Mouse (Mus musculus) forebrain, embryonic 16.5 days (tissue): ENCODE results near the gene Gys1. TPM values are rescaled to one million over a fixed set of nuclear protein-coding genes. Genes with fewer than 3 reads are reported as not detected.

ENCODE experiments used
- ATAC-seq: fragments of 200-750 bp; cut with Nextera tagmentation; 2 replicates; pipeline ENCODE4 v1.8.0; 2017; ENCODE audit warnings: mild to moderate bottlenecking, moderate library complexity
- H3K27ac ChIP-seq: fragments of 300-500 bp; sonication (generic); 2 replicates; pipeline ENCODE4 v1.5.1; 2014; ENCODE audit warnings: low read length, control low read depth
- H3K27me3 ChIP-seq: fragments of 300-500 bp; sonication (generic); replicated peaks from 2 replicates; pipeline ENCODE4 v1.6.1; 2014; ENCODE audit warnings: low read length; ENCODE audit not compliant: control insufficient read depth, insufficient read depth
- H3K36me3 ChIP-seq: fragments of 300-500 bp; sonication (generic); 2 replicates; pipeline ENCODE4 v1.6.1; 2014; ENCODE audit not compliant: control insufficient read depth, insufficient read depth
- H3K4me1 ChIP-seq: fragments of 300-500 bp; sonication (generic); replicated peaks from 2 replicates; pipeline ENCODE4 v1.6.1; 2014; ENCODE audit warnings: low read length; ENCODE audit not compliant: control insufficient read depth, insufficient read depth
- H3K4me2 ChIP-seq: fragments of 300-500 bp; sonication (generic); 2 replicates; pipeline ENCODE4 v1.6.1; 2014; ENCODE audit warnings: mild to moderate bottlenecking, low read length, control low read depth
- H3K4me3 ChIP-seq: fragments of 300-500 bp; sonication (generic); replicated peaks from 2 replicates; pipeline ENCODE4 v1.5.1; 2014; ENCODE audit warnings: mild to moderate bottlenecking, low read length, control low read depth
- H3K9ac ChIP-seq: fragments of 300-500 bp; sonication (generic); replicated peaks from 2 replicates; pipeline ENCODE4 v1.6.1; 2014; ENCODE audit warnings: low read depth, low read length, control low read depth
- H3K9me3 ChIP-seq: fragments of 300-500 bp; sonication (generic); 2 replicates; pipeline ENCODE4 v1.6.1; 2016; ENCODE audit warnings: low read length; ENCODE audit not compliant: control insufficient read depth
- WGBS: fragments of 180-500 bp; shearing (Covaris S2); extraction: QIAGEN DNeasy Blood & Tissue Kit; methylation state at CpG from one replicate; pipeline ENCODE4 v1.1.7; 2014; 5-methylcytosine and 5-hydroxymethylcytosine counted together
- microRNA-seq: library from miRNA; unstranded; fragments of <30 nt; microRNA quantifications from one replicate; pipeline ENCODE4, GENCODE M21; 2017
- polyA plus RNA-seq: library from polyadenylated mRNA; unstranded; fragments of >200 nt; fragmentation: Nextera tagmentation; extraction: Ambion mirVana; gene quantifications from 2 replicates; pipeline ENCODE4 v1.2.1, GENCODE M21; 2015

Gys1 gene
- polyA plus RNA-seq, 1 experiment from 2014 or later = 19.9 TPM

- H3K9ac ChIP-seq = no peak overlapping the region
- no peak overlapping the region for H3K4me3 ChIP-seq
- H3K36me3 ChIP-seq = peaks cover 13% of the 10 kb centered on the region
- no peaks in the 10 kb centered on the region for H3K9me3 ChIP-seq
- no peaks in the 10 kb centered on the region for H3K27me3 ChIP-seq
- WGBS = 91% methylated on average over 5 of the region's 5 CpGs
- no peak overlapping the region for H3K27ac ChIP-seq
- peaks cover 11% of the 10 kb centered on the region for H3K4me1 ChIP-seq
- no peak for ATAC-seq
- no peak overlapping the region for H3K4me2 ChIP-seq
These were observed 58.3 kb downstream of the Gys1 start for GRCm38 (mm10) chr7:45492951-45493350.

DNA sequence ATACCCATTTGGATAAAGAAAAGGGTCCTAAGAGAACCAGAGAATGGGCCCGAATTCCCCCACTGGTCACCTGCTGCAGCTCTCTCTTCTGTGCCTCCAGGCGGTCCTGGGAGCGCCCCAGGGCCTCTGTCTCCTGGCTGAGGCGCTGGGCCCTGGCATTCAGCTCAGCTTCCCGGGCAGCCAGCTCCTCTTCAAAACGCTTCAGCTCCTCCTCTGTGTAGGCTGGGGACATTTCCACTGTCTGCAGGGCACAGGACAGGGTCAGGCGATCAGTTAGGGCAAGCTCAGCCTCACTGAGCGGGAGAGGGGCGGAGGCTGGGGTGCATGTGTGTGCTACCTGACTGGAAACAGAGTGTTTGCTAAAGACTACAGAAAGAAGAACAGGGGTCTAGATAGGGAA lies 59.9 kb downstream of the Gys1 start:
- H3K4me2 ChIP-seq = no peak overlapping the region
- 82% methylated on average over 9 of the region's 9 CpGs for WGBS
- H3K9me3 ChIP-seq = no peaks in the 10 kb centered on the region
- no peak for ATAC-seq
- peaks cover 18% of the 10 kb centered on the region for H3K36me3 ChIP-seq
- no peak overlapping the region for H3K9ac ChIP-seq
- H3K4me3 ChIP-seq = no peak overlapping the region
- H3K27me3 ChIP-seq = no peaks in the 10 kb centered on the region
- no peaks in the 10 kb centered on the region for H3K4me1 ChIP-seq
- no peak overlapping the region for H3K27ac ChIP-seq

- Histone ChIP-seq H3K9me3 (no peaks in the 10 kb centered on the region), H3K27ac (no peak overlapping the region), H3K4me2 (no peak overlapping the region), H3K4me3 (no peak overlapping the region), H3K9ac (no peak overlapping the region), H3K27me3 (no peaks in the 10 kb centered on the region), H3K4me1 (no peaks in the 10 kb centered on the region), H3K36me3 (peaks cover 17% of the 10 kb centered on the region)
- WGBS = 95% methylated on average over 6 of the region's 6 CpGs
- ATAC-seq = no peak
These were observed 63.8 kb downstream of the Gys1 start for GRCm38 (mm10) chr7:45498427-45498826.

Small RNA genes lying within 50 kb of the gene (microRNA-seq; reads per million reads assigned to microRNA genes)
- gene Gm22133 = 0.62 reads per million

Other genes with a start within 250 kb of the Gys1 start
- gene Ccdc155, start 230.0 kb upstream of the Gys1 start, polyA plus RNA-seq = 0.58 and 0.95 TPM in 2 replicates
- 1.1 and 2.2 TPM in 2 replicates for gene Dkkl1, start 222.7 kb upstream of the Gys1 start, polyA plus RNA-seq
- 73.1 and 79.5 TPM in 2 replicates for gene Tead2, start 219.1 kb upstream of the Gys1 start, polyA plus RNA-seq
- gene Cd37, start 195.7 kb upstream of the Gys1 start, polyA plus RNA-seq = 1.5 and 1.6 TPM in 2 replicates
- gene Slc6a16, start 193.8 kb upstream of the Gys1 start, polyA plus RNA-seq = 0.30 and 0.47 TPM in 2 replicates
- not detected in 2 replicates for gene Slc6a21, start 157.3 kb upstream of the Gys1 start, polyA plus RNA-seq
- gene Trpm4, start 101.1 kb upstream of the Gys1 start, polyA plus RNA-seq = 8.2 and 10.1 TPM in 2 replicates
- gene Hrc, start 99.6 kb upstream of the Gys1 start, polyA plus RNA-seq = 0.60 TPM in 1 of 2 replicates, not detected in the other
- gene Ppfia3, start 67.8 kb upstream of the Gys1 start, polyA plus RNA-seq = 16.1 and 19.7 TPM in 2 replicates
- gene Lin7b, start 64.3 kb upstream of the Gys1 start, polyA plus RNA-seq = 6.1 and 18.5 TPM in 2 replicates
- 206 and 215 TPM in 2 replicates for gene Snrnp70, start 39.1 kb upstream of the Gys1 start, polyA plus RNA-seq
- gene Kcna7, start 29.2 kb upstream of the Gys1 start, polyA plus RNA-seq = not detected in 2 replicates
- gene Ntf5, start 21.1 kb upstream of the Gys1 start, polyA plus RNA-seq = 0.10 TPM in 1 of 2 replicates, not detected in the other
- gene Lhb, start 14.0 kb upstream of the Gys1 start, polyA plus RNA-seq = 0.44 and 0.65 TPM in 2 replicates
- gene Ruvbl2, start 3.3 kb downstream of the Gys1 start, polyA plus RNA-seq = 137 and 147 TPM in 2 replicates
- 5,701 and 5,899 TPM in 2 replicates for gene Ftl1, start 25.0 kb downstream of the Gys1 start, polyA plus RNA-seq
- 225 and 257 TPM in 2 replicates for gene Bax, start 32.1 kb downstream of the Gys1 start, polyA plus RNA-seq
- gene Tulp2, start 47.0 kb downstream of the Gys1 start, polyA plus RNA-seq = 0.12 TPM in 1 of 2 replicates, not detected in the other
- not detected in 2 replicates for gene Gm45808, start 52.0 kb downstream of the Gys1 start, polyA plus RNA-seq
- gene Dhdh, start 54.0 kb downstream of the Gys1 start, polyA plus RNA-seq = 2.2 and 3.0 TPM in 2 replicates
- gene Nucb1, start 75.6 kb downstream of the Gys1 start, polyA plus RNA-seq = 106 and 107 TPM in 2 replicates
- gene Ppp1r15a, start 91.4 kb downstream of the Gys1 start, polyA plus RNA-seq = 14.4 and 16.4 TPM in 2 replicates
- 0.57 and 0.81 TPM in 2 replicates for gene Plekha4, start 91.5 kb downstream of the Gys1 start, polyA plus RNA-seq
- not detected in 2 replicates for gene Hsd17b14, start 120.0 kb downstream of the Gys1 start, polyA plus RNA-seq
- 24.2 and 24.5 TPM in 2 replicates for gene Bcat2, start 135.3 kb downstream of the Gys1 start, polyA plus RNA-seq
- gene Fgf21, start 180.6 kb downstream of the Gys1 start, polyA plus RNA-seq = not detected in 2 replicates
- not detected in 2 replicates for gene Fut1, start 182.4 kb downstream of the Gys1 start, polyA plus RNA-seq
- not detected in 2 replicates for gene Izumo1, start 187.0 kb downstream of the Gys1 start, polyA plus RNA-seq
- 13.5 and 15.1 TPM in 2 replicates for gene Rasip1, start 192.6 kb downstream of the Gys1 start, polyA plus RNA-seq
- 2.8 and 4.2 TPM in 2 replicates for gene Mamstr, start 205.1 kb downstream of the Gys1 start, polyA plus RNA-seq
- 0.10 and 0.21 TPM in 2 replicates for gene Fut2, start 231.6 kb downstream of the Gys1 start, polyA plus RNA-seq
- gene Ntn5, start 249.2 kb downstream of the Gys1 start, polyA plus RNA-seq = 0.80 and 0.84 TPM in 2 replicates